Mouse (Mus musculus) right cerebral cortex, postnatal 36 days (tissue): Measurements from ENCODE around the gene Hsf4.
"Not testable (repeated sequence)": the region's sequence is repeated elsewhere in the genome, so short reads cannot be mapped to it uniquely, and the experiment has no call there.

Source experiments
- DNase-seq, 2 experiments: peaks; one replicate each; pipeline ENCODE4 v3.0.0; 2022; ENCODE audit warnings: low spot score in 2 of 2, mixed read lengths in 1 of 2

The Hsf4 gene

GRCm38 (mm10) chr8:105285514-105285913, 15.9 kb downstream of the Hsf4 start:
- no peak for DNase-seq

- DNase-seq, result no peak
These were observed 17.3 kb downstream of the Hsf4 start for GRCm38 (mm10) chr8:105286907-105287306.

- DNase-seq, result no peak
These were observed 18.6 kb downstream of the Hsf4 start for GRCm38 (mm10) chr8:105288231-105288630.

GRCm38 (mm10) chr8:105288958-105289732, 19.5 kb downstream of the Hsf4 start:
- DNase-seq, result peak; percentile 92

- no peak for DNase-seq
These were observed 20.3 kb downstream of the Hsf4 start, which contains the start of gene 4931428F04Rik for GRCm38 (mm10) chr8:105289805-105290460. 4931428F04Rik (minus strand) TSS chr8:105289864.

GRCm38 (mm10) chr8:105290554-105291314, 21.1 kb downstream of the Hsf4 start:
- DNase-seq, result no peak

- DNase-seq, result not testable (repeated sequence)
These were observed 21.8 kb downstream of the Hsf4 start for GRCm38 (mm10) chr8:105291364-105291763.

GRCm38 (mm10) chr8:105291802-105292201, 22.2 kb downstream of the Hsf4 start:
- not testable (repeated sequence) for DNase-seq

- DNase-seq, result no peak
These were observed 22.9 kb downstream of the Hsf4 start for GRCm38 (mm10) chr8:105292471-105292870.

- no peak for DNase-seq
These were observed 23.8 kb downstream of the Hsf4 start for GRCm38 (mm10) chr8:105293405-105293804.

- no peak for DNase-seq
These were observed 25.2 kb downstream of the Hsf4 start for GRCm38 (mm10) chr8:105294776-105295175.

- DNase-seq, result no peak
These were observed 25.7 kb downstream of the Hsf4 start for GRCm38 (mm10) chr8:105295256-105295655.

- DNase-seq, result no peak
These were observed 26.4 kb downstream of the Hsf4 start, which contains the start of gene Exoc3l for GRCm38 (mm10) chr8:105295895-105296573. Exoc3l (minus strand) TSS chr8:105296101.

GRCm38 (mm10) chr8:105297511-105298192, 28.1 kb downstream of the Hsf4 start, which contains the start of gene E2f4:
E2f4 (plus strand) TSS chr8:105297663.
- DNase-seq, result peak; percentile 92

- DNase-seq, result no peak
These were observed 29.0 kb downstream of the Hsf4 start for GRCm38 (mm10) chr8:105298351-105299252.

GRCm38 (mm10) chr8:105299962-105300361, 30.4 kb downstream of the Hsf4 start:
- DNase-seq, result no peak

GRCm38 (mm10) chr8:105303396-105303795, 33.8 kb downstream of the Hsf4 start:
- no peak for DNase-seq

- DNase-seq, result no peak
These were observed 34.3 kb downstream of the Hsf4 start for GRCm38 (mm10) chr8:105303874-105304273.

- no peak for DNase-seq
These were observed 35.0 kb downstream of the Hsf4 start for GRCm38 (mm10) chr8:105304325-105305210.
